Mouse (Mus musculus): ENCODE results near the gene Ltn1.

Gene Ltn1

GRCm38 (mm10) chr16:87387444-87387977, 44.9 kb downstream of the Ltn1 start:
- DNase-seq = no peak

- no peak for DNase-seq
Observed at GRCm38 (mm10) chr16:87384366-87384765, 48.0 kb downstream of the Ltn1 start.

GRCm38 (mm10) chr16:87382996-87383395, 49.4 kb downstream of the Ltn1 start:
- DNase-seq = no peak

- DNase-seq = no peak
Observed at GRCm38 (mm10) chr16:87366445-87366844, 66.0 kb downstream of the Ltn1 start.

DNA sequence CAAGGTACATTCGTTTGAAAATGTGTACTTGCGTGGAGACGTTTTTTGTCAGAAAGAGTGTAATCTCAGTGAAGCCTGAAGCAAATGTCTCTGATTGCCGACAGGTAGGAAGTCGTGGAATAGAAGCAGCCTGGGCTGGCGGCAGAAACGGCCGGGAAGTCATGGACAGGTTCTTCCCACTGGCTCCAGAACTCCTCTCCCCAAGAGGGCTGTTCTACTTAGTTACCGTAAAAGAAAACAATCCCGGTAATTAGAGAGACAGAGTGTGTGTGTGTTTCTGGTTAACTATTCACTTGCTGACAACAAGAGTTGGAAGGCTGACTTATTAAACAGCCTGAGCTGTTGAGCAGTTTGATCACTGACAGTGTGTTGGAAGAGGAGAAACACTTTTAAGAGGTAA, 66.4 kb downstream of the Ltn1 start:
- DNase-seq = peak; percentile 35

DNA sequence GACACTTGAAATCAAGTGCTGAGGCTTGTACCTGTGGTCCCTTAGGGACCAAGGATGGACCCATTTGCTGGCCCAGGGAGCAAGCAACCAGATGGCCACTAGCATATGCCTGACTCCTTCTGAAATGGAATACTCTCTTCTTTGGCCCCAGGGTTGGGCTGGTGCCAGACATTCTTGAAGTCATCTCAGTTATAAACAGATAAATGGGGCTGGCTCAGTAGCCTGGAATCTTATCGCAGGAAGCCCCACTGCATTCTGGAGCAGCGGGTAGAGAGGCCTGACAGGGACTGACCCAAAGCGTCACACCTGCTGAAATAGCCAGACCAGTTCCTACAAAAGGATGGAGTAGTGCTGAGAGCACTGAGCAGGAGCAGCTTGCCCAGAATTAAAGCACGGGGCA, 68.2 kb downstream of the Ltn1 start:
- peak; percentile 74 for DNase-seq

- no peak for DNase-seq
Observed at GRCm38 (mm10) chr16:87360096-87360495, 72.3 kb downstream of the Ltn1 start.

- DNase-seq = no peak
Observed at GRCm38 (mm10) chr16:87354748-87355147, 77.7 kb downstream of the Ltn1 start.

DNA sequence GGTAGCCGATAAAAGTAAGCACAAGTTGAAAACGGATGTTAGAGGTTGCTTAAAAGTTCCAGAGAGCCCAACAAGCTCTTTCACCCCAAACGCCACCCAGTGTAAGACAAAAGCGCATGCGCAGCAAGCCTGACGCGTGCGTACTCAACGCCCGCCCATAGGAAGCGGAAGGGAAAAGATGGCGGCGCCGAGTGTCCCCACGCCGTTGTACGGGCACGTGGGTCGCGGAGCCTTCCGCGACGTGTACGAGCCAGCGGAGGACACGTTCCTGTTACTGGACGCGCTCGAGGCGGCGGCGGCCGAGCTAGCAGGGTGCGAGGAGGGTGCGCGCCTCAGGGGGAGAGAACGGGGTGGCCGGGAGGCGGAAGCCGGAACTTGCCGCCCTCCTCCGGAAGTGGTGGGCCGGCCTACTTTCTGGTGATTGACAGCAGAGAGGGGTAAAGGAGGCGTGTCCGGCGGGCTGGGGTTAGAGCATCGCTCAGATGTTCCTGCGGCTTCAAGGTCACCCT, 78.3 kb downstream of the Ltn1 start, which contains the start of gene N6amt1:
Gene N6amt1 (plus strand): TSS at position 111 of the 509 bp plus-strand sequence.
- DNase-seq = peak; percentile 95

GRCm38 (mm10) chr16:87353605-87354004, 78.8 kb downstream of the Ltn1 start:
- no peak for DNase-seq

GRCm38 (mm10) chr16:87351386-87352105, 80.9 kb downstream of the Ltn1 start:
- DNase-seq = no peak

DNA sequence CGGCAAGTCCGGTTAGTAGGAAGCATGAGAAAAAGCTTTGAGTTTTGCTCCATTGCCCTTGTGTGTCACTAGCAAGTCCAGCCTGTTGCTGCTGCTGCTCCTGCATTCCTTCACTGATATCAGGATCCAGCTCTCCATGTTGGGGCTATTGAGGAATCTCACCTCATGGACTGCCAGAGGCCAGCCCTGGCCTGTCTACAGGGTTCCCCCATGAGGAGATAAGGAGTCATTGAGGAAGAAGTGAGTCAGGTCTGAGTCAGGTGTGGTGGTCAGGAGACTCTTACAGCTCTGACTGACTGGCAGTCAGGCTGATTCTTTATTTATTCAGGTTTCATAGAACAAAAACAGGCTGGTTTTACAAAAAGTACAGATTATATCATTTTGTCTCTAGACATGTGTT, 84.3 kb downstream of the Ltn1 start:
- no peak for DNase-seq

DNA sequence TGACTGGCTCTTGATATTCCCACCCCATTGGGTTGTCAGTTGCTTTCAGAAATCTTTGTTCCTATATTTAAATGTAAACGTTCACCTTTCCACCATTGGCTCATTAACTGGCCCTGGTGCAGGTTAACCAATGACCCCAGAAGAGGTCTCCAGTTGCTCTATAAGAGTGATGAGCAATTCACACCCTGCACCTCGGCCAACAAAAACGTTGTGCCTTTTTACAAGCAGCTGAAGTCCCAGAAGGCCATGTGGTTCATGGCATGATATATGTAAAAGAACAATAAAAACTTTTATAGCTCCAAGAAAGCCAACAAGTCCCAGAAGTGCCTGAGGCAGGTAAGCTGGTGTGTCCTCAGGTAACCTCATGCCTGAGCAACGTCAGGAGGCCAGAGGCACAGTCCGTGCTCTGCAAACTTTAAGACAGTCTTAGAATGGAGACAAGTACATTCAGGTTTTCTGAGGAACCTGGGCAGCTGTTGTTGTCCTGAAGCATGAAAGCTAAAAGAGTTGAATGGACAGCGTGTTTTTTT, 91.3 kb downstream of the Ltn1 start:
- DNase-seq = no peak

DNA sequence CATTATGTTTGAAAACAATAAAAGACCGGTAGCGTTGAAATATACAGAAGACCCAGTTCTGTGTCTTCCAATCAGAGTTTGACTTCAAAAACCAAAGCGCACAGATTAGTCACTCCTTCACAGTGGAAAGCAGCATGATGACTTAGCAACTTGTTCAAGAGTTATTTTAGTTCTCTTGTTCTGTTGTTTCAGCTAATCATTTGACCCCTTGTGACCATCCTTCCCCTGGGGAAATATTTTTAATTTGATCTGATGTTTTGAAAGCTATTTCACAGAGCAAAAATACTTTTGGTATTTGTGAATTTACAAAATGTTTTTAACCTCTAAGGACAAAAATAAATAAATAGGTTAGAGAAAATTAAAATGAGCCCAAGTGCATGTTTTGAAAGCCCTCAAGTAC, 97.7 kb downstream of the Ltn1 start:
- no peak for DNase-seq

- DNase-seq = no peak
Observed at GRCm38 (mm10) chr16:87329986-87330385, 102.4 kb downstream of the Ltn1 start.
